Mouse (Mus musculus): ENCODE data around the gene Lrwd1. TPM values are rescaled to one million over a fixed set of nuclear protein-coding genes. Genes with fewer than 3 reads are reported as not detected.

Gene Lrwd1
- polyA plus RNA-seq (2014; fragmentation: Nextera tagmentation; extraction: Ambion mirVana): 29.7 and 32.0 TPM in 2 replicates

DNA sequence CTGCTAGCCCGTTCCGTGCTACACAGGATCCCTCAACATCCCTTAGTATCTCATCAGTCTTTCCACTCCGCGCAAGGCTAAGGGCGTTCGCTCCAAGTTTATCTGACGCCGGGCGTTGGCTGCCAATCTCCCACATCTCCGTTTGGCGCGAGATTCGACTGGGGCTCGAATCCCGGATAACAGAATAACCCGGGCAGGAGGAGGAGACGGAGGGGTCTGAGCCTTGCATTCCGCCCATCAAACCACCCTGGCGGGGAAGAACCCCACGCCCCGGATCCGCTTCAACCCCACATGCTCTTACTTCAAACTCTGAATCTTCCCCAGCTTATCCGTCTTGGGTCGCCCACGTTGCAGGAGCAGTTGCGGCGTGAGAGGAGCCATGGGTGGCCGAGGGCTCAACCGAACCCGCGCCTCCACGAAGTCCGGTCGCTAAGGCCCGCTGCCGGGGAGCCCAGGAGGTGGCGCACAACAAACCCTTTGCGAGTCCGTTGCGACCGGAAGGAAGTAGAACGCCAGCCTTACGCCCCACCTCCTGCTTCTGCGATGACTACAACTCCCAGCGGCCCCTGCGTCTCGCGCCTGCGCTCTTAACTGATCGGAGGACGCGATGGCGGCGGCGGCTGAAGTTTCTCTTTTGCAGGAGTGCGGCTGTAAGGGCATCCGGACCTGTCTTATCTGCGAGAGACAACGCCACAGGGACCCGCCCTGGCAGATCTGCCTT, at the start of gene Lrwd1, which contains the start of gene Alkbh4:
TSS of gene Lrwd1 (minus strand) at position 504 of the 721 bp plus-strand sequence.
TSS of gene Alkbh4 (plus strand) at position 576 of the 721 bp plus-strand sequence.
- H3K27me3 ChIP-seq (replicated peaks; ENCODE audit: control insufficient read depth, insufficient read depth, low read length): no peaks in the 10 kb centered on the region
- peaks cover 11% of the 10 kb centered on the region for H3K4me1 ChIP-seq (ENCODE audit: control insufficient read depth, insufficient read depth, low read length)
- DNase-seq (ENCODE audit: low spot score) (peak; percentile 98), ATAC-seq (ENCODE audit: low read depth) (peak; percentile 96)
- H3K4me2 ChIP-seq (ENCODE audit: low read depth, low read length): peak within 1 kb of the TSS; percentile 75
- peak within 1 kb of the TSS; percentile 56; the same call in 1 of the 2 replicates for H3K27ac ChIP-seq (replicated peaks; ENCODE audit: low read depth, low read length)
- no peaks in the 10 kb centered on the region for H3K9me3 ChIP-seq (ENCODE audit: control insufficient read depth, low read length)
- peak within 1 kb of the TSS; percentile 85 for H3K4me3 ChIP-seq (ENCODE audit: low read depth, low read length)
- peaks cover 51% of the 10 kb centered on the region for H3K36me3 ChIP-seq (ENCODE audit: control insufficient read depth, insufficient read depth, low read length)
- WGBS: under 1% methylated on average over 59 of the region's 60 CpGs
- H3K9ac ChIP-seq (ENCODE audit: low read depth, low read length): peak within 1 kb of the TSS; percentile 79

DNA sequence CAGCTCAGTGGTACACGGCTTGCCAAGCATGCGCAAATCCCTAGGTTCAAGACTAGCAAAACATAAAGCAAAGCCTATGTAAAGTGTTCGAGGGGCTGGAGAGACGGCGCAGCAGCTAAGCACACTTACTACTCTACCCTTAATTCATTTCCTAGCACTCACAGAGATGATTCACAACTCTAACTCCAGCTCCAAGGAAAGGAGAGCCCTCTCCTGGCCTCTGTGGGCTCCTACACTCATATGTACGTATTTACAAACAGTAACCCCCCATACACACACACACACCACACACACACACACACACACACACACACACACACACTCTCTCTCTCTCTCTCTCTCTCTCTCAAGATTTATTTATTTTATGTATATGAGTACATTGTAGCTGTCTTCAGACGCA, 47.9 kb upstream of the Lrwd1 start:
- 88% methylated on average over 7 of the region's 7 CpGs for WGBS

DNA sequence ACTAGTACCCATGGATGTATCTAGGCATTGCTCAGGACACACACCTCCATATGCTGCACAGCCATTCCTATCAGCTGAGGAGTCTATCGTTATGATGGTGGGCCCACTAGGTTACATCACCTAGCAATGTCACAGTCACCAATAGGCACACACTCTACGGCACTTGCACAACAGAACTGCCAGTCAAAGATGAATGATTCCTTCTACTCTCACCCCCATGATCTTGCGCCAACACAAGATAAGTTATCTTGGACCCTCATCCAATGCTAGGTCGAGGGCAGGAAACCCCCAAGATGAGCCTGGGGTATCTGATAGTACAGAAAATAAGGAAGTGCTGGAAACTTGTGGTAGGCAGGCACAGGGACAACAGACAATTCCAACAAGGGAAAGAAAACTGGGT, 47.0 kb upstream of the Lrwd1 start:
- Histone ChIP-seq H3K4me2 (ENCODE audit: low read depth, low read length) (no peak overlapping the region), H3K9ac (ENCODE audit: low read depth, low read length) (no peak overlapping the region), H3K36me3 (ENCODE audit: control insufficient read depth, insufficient read depth, low read length) (peaks cover 78% of the 10 kb centered on the region), H3K4me3 (ENCODE audit: low read depth, low read length) (no peak overlapping the region), H3K4me1 (ENCODE audit: control insufficient read depth, insufficient read depth, low read length) (no peaks in the 10 kb centered on the region), H3K9me3 (ENCODE audit: control insufficient read depth, low read length) (no peaks in the 10 kb centered on the region), H3K27me3 (replicated peaks; ENCODE audit: control insufficient read depth, insufficient read depth, low read length) (no peaks in the 10 kb centered on the region), H3K27ac (replicated peaks; ENCODE audit: low read depth, low read length) (no peak overlapping the region)
- DNase-seq (ENCODE audit: low spot score) (no peak), ATAC-seq (ENCODE audit: low read depth) (no peak)
- 92% methylated on average over 4 of the region's 4 CpGs for WGBS

More for the DNA sequence above, 47.9 kb upstream of the Lrwd1 start:
- no peak overlapping the region for H3K4me3 ChIP-seq (ENCODE audit: low read depth, low read length)
- DNase-seq (ENCODE audit: low spot score) (no peak), ATAC-seq (ENCODE audit: low read depth) (no peak)
- H3K4me2 ChIP-seq (ENCODE audit: low read depth, low read length): no peak overlapping the region
- no peaks in the 10 kb centered on the region for H3K9me3 ChIP-seq (ENCODE audit: control insufficient read depth, low read length)
- no peaks in the 10 kb centered on the region for H3K27me3 ChIP-seq (replicated peaks; ENCODE audit: control insufficient read depth, insufficient read depth, low read length)
- peaks cover 78% of the 10 kb centered on the region for H3K36me3 ChIP-seq (ENCODE audit: control insufficient read depth, insufficient read depth, low read length)
- no peaks in the 10 kb centered on the region for H3K4me1 ChIP-seq (ENCODE audit: control insufficient read depth, insufficient read depth, low read length)
- H3K27ac ChIP-seq (replicated peaks; ENCODE audit: low read depth, low read length): no peak overlapping the region
- H3K9ac ChIP-seq (ENCODE audit: low read depth, low read length): no peak overlapping the region

DNA sequence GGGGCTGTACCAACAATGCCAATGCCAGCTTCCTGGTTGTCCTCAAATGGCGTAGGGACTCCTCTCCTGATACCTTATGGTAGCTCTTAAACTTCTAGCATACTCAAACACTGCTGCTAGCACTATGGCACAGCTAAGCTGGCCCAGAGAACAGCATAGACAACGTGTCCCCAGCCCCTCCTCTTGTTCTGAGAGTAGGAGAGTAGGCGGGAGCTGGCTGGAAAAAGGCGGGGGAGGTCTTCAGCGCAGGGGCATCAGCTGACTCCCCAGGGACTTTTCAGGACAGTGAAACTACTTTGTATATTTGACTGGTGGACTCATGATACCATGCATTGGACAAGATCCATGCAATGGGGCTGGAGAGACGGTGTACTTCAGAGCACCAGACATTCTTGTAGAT, 46.2 kb upstream of the Lrwd1 start:
- DNase-seq (ENCODE audit: low spot score): no peak
- no peak for ATAC-seq (ENCODE audit: low read depth)
- H3K4me3 ChIP-seq (ENCODE audit: low read depth, low read length): no peak overlapping the region
- no peak overlapping the region for H3K27ac ChIP-seq (replicated peaks; ENCODE audit: low read depth, low read length)
- H3K27me3 ChIP-seq (replicated peaks; ENCODE audit: control insufficient read depth, insufficient read depth, low read length): no peaks in the 10 kb centered on the region
- H3K36me3 ChIP-seq (ENCODE audit: control insufficient read depth, insufficient read depth, low read length): peaks cover 80% of the 10 kb centered on the region
- H3K9me3 ChIP-seq (ENCODE audit: control insufficient read depth, low read length): no peaks in the 10 kb centered on the region
- no peak overlapping the region for H3K9ac ChIP-seq (ENCODE audit: low read depth, low read length)
- no peak overlapping the region for H3K4me2 ChIP-seq (ENCODE audit: low read depth, low read length)
- 90% methylated on average over 6 of the region's 6 CpGs for WGBS
- H3K4me1 ChIP-seq (ENCODE audit: control insufficient read depth, insufficient read depth, low read length): no peaks in the 10 kb centered on the region

DNA sequence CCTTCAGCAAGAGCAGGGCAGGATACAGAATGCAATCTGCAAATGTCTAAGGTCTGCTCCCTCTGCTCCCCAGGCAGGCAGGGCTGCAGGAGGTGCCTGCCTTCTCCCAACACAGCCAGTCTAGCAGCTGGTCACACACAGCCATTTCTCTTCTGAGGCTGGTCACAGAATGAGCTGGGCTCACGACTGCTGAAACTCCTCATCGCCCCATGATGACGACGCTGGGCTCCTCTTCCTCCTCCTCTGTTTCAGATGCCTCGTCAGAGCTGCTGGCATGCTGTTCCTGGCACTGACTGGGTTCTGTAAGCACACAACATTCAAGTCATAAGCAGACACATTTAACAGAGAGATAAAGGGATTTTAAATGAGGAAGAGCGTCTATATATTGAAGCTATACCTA, 45.3 kb upstream of the Lrwd1 start:
- WGBS: 90% methylated on average over 6 of the region's 6 CpGs
- Histone ChIP-seq H3K36me3 (ENCODE audit: control insufficient read depth, insufficient read depth, low read length) (peaks cover 77% of the 10 kb centered on the region), H3K27me3 (replicated peaks; ENCODE audit: control insufficient read depth, insufficient read depth, low read length) (no peaks in the 10 kb centered on the region), H3K4me2 (ENCODE audit: low read depth, low read length) (no peak overlapping the region), H3K4me1 (ENCODE audit: control insufficient read depth, insufficient read depth, low read length) (no peaks in the 10 kb centered on the region), H3K9me3 (ENCODE audit: control insufficient read depth, low read length) (no peaks in the 10 kb centered on the region), H3K27ac (replicated peaks; ENCODE audit: low read depth, low read length) (no peak overlapping the region), H3K4me3 (ENCODE audit: low read depth, low read length) (no peak overlapping the region), H3K9ac (ENCODE audit: low read depth, low read length) (no peak overlapping the region)
- DNase-seq (ENCODE audit: low spot score) (no peak), ATAC-seq (ENCODE audit: low read depth) (no peak)

DNA sequence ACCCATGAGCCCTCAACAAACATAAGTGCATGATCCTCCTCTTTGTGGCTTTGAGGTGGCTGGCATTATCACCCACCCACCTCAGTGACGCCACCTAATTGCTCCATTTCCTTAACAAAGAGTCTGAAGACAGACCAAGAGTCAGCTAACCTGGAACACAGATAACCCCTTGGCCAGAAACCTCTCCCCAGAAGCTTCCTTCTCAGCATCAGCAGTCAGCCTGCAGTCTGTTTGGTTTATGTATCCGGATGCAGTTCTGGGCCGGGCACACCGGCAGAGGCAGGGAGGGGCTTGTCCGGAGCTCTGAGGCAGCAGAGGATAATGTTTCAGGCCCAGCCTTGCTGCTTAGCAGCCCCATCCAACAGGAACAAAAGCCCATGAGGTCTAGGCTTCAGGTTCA, 43.7 kb upstream of the Lrwd1 start:
- H3K9ac ChIP-seq (ENCODE audit: low read depth, low read length): no peak overlapping the region
- DNase-seq (ENCODE audit: low spot score) (no peak), ATAC-seq (ENCODE audit: low read depth) (peak; percentile 51; the same call in 1 of the 2 replicates)
- no peak overlapping the region for H3K4me3 ChIP-seq (ENCODE audit: low read depth, low read length)
- H3K27ac ChIP-seq (replicated peaks; ENCODE audit: low read depth, low read length): no peak overlapping the region
- H3K36me3 ChIP-seq (ENCODE audit: control insufficient read depth, insufficient read depth, low read length): peaks cover 64% of the 10 kb centered on the region
- no peaks in the 10 kb centered on the region for H3K4me1 ChIP-seq (ENCODE audit: control insufficient read depth, insufficient read depth, low read length)
- H3K9me3 ChIP-seq (ENCODE audit: control insufficient read depth, low read length): no peaks in the 10 kb centered on the region
- H3K27me3 ChIP-seq (replicated peaks; ENCODE audit: control insufficient read depth, insufficient read depth, low read length): no peaks in the 10 kb centered on the region
- no peak overlapping the region for H3K4me2 ChIP-seq (ENCODE audit: low read depth, low read length)
- WGBS: 64% methylated on average over 5 of the region's 5 CpGs

DNA sequence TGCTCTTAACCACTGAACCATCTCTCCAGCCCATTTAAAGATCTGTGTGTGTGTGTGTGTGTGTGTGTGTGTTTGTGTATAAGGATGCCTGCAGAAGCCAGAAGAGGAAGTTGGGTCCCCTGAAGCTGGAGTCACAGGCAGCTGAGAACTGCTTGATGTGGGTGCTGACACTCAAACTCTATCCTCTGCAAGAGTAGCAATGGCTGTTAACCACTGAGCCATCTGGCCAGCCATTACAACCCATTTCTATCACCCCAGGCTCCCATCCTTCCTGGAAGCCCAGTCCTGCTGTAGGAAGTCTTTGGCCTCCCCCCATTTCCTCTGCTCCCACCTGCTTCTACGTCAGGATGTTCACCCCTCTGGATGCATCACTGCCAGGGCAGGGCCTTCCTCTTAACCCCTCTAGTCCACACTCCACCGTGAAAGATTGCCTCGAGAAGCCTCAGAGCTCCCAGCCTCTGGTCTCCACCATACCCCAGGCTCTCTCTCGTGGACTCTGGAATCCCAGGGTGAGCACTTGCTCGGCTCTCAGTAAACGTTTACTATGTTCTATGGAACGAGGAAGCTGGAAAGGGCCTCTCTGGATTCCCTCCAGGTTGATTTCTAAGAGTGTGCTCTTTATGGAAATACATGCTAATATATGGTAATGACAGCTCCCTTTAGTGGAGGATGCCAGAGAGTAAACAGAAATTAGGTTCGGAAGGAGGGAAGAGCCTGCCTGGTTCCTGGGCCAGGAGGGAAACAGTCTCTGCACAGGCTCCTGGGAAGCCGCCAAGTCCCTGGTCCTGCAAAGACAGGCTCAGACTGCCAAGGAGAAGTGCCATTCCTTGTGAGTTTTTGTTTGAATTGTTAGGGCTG, 38.0 kb upstream of the Lrwd1 start:
- Histone ChIP-seq H3K27me3 (replicated peaks; ENCODE audit: control insufficient read depth, insufficient read depth, low read length) (no peaks in the 10 kb centered on the region), H3K9ac (ENCODE audit: low read depth, low read length) (no peak overlapping the region), H3K27ac (replicated peaks; ENCODE audit: low read depth, low read length) (peak overlapping the region; percentile 13; the same call in 1 of the 2 replicates), H3K4me1 (ENCODE audit: control insufficient read depth, insufficient read depth, low read length) (peaks cover 7% of the 10 kb centered on the region), H3K9me3 (ENCODE audit: control insufficient read depth, low read length) (no peaks in the 10 kb centered on the region), H3K4me3 (ENCODE audit: low read depth, low read length) (no peak overlapping the region), H3K4me2 (ENCODE audit: low read depth, low read length) (no peak overlapping the region), H3K36me3 (ENCODE audit: control insufficient read depth, insufficient read depth, low read length) (peaks cover 19% of the 10 kb centered on the region; the same call in 1 of the 2 replicates)
- 47% methylated on average over 9 of the region's 9 CpGs for WGBS
- ATAC-seq (ENCODE audit: low read depth): no peak
- DNase-seq (ENCODE audit: low spot score): peak; percentile 82

DNA sequence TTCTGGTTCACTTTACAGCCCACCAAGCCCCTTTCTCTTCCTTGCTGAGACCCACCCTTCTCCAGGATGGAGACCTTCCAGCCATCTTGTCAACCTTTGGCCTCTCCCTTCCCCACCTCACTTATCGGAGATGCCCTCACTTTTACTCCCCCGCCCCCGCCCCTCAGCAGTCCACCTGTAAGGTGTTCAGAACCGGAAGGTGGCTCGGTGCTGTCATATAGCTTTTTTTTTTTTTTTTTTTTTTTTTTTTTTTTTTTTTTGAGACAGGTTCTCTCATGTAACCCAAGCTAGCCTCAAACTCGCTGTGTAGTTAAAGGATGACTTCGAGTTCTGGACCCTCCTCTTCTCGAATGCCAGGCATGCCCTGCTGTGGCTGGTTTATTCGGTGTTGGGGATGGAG, 37.1 kb upstream of the Lrwd1 start:
- Histone ChIP-seq H3K4me2 (ENCODE audit: low read depth, low read length) (no peak overlapping the region), H3K9ac (ENCODE audit: low read depth, low read length) (no peak overlapping the region), H3K4me1 (ENCODE audit: control insufficient read depth, insufficient read depth, low read length) (peaks cover 7% of the 10 kb centered on the region), H3K27ac (replicated peaks; ENCODE audit: low read depth, low read length) (no peak overlapping the region), H3K9me3 (ENCODE audit: control insufficient read depth, low read length) (0 out of 2 replicates have a peak, but pooled peaks cover 4% of the 10 kb centered on the region), H3K4me3 (ENCODE audit: low read depth, low read length) (no peak overlapping the region), H3K36me3 (ENCODE audit: control insufficient read depth, insufficient read depth, low read length) (peaks cover 15% of the 10 kb centered on the region; the same call in 1 of the 2 replicates), H3K27me3 (replicated peaks; ENCODE audit: control insufficient read depth, insufficient read depth, low read length) (no peaks in the 10 kb centered on the region)
- 75% methylated on average over 9 of the region's 9 CpGs for WGBS
- ATAC-seq (ENCODE audit: low read depth) (no peak), DNase-seq (ENCODE audit: low spot score) (no peak)
